Mouse (Mus musculus) embryonic facial prominence, embryonic 14.5 days (tissue): ENCODE results near the gene Olfr1410. TPM values are rescaled to one million over a fixed set of nuclear protein-coding genes. Genes with fewer than 3 reads are reported as not detected.
A peak's percentile ranks its signal among the peaks of the same experiment; 100 is the strongest.

ENCODE experiments used
- ATAC-seq: fragments of 200-750 bp; cut with Nextera tagmentation; 2 replicates; pipeline ENCODE4 v1.8.0; 2017; ENCODE audit warnings: low read depth, moderate number of reproducible peaks, moderate TSS enrichment
- DNase-seq: peaks from one replicate; pipeline ENCODE4 v3.0.0-alpha.2; 2015; ENCODE audit warnings: low spot score
- H3K27ac ChIP-seq: fragments of 300-500 bp; sonication (generic); replicated peaks from 2 replicates; pipeline ENCODE4 v1.5.1; 2014; ENCODE audit warnings: low read depth, mild to moderate bottlenecking, low read length, moderate library complexity
- H3K27me3 ChIP-seq: fragments of 300-500 bp; sonication (generic); replicated peaks from 2 replicates; pipeline ENCODE4 v1.6.1; 2014; ENCODE audit warnings: low read length; ENCODE audit not compliant: control insufficient read depth, insufficient read depth
- H3K36me3 ChIP-seq: fragments of 300-500 bp; sonication (generic); 2 replicates; pipeline ENCODE4 v1.6.1; 2014; ENCODE audit warnings: low read length, mixed read lengths; ENCODE audit not compliant: control insufficient read depth, insufficient read depth
- H3K4me1 ChIP-seq: fragments of 300-500 bp; sonication (generic); 2 replicates; pipeline ENCODE4 v1.6.1; 2014; ENCODE audit warnings: antibody characterized with exemption, low read length; ENCODE audit not compliant: control insufficient read depth, insufficient read depth
- H3K4me2 ChIP-seq: fragments of 300-500 bp; sonication (generic); 2 replicates; pipeline ENCODE4 v1.6.1; 2014; ENCODE audit warnings: low read depth, mild to moderate bottlenecking, low read length, moderate library complexity, mixed read lengths
- H3K4me3 ChIP-seq: fragments of 300-500 bp; sonication (generic); 2 replicates; pipeline ENCODE4 v1.5.1; 2014; ENCODE audit warnings: low read depth, mild to moderate bottlenecking, low read length
- H3K9ac ChIP-seq: fragments of 300-500 bp; sonication (generic); 2 replicates; pipeline ENCODE4 v1.6.1; 2014; ENCODE audit warnings: low read depth, mild to moderate bottlenecking, low read length, moderate library complexity, mixed read lengths
- H3K9me3 ChIP-seq: fragments of 300-500 bp; sonication (generic); 2 replicates; pipeline ENCODE4 v1.6.1; 2016; ENCODE audit warnings: low read length; ENCODE audit not compliant: control insufficient read depth
- WGBS: fragments of 180-500 bp; shearing (Covaris S2); extraction: QIAGEN DNeasy Blood & Tissue Kit; methylation state at CpG from one replicate; pipeline ENCODE4 v1.1.7; 2014; 5-methylcytosine and 5-hydroxymethylcytosine counted together
- polyA plus RNA-seq: library from polyadenylated mRNA; unstranded; fragments of >200 nt; fragmentation: Nextera tagmentation; extraction: Ambion mirVana; gene quantifications from 2 replicates; pipeline ENCODE4 v1.2.1, GENCODE M21; 2014

Gene Olfr1410
- polyA plus RNA-seq, 1 experiment from 2014 or later, result not detected

- Histone ChIP-seq H3K27ac (no peak overlapping the region), H3K27me3 (no peaks in the 10 kb centered on the region), H3K4me2 (no peak overlapping the region), H3K36me3 (peaks cover 39% of the 10 kb centered on the region), H3K9ac (no peak overlapping the region), H3K9me3 (no peaks in the 10 kb centered on the region), H3K4me3 (no peak overlapping the region), H3K4me1 (peaks cover 7% of the 10 kb centered on the region)
- ATAC-seq (no peak), DNase-seq (no peak)
- 86% methylated on average over 8 of the region's 8 CpGs for WGBS
Observed at GRCm38 (mm10) chr1:92636015-92636414, 30.4 kb downstream of the Olfr1410 start.

- no peaks in the 10 kb centered on the region for H3K27me3 ChIP-seq
- no peaks in the 10 kb centered on the region for H3K9me3 ChIP-seq
- H3K4me3 ChIP-seq, result no peak overlapping the region
- no peak overlapping the region for H3K4me2 ChIP-seq
- H3K9ac ChIP-seq, result no peak overlapping the region
- H3K27ac ChIP-seq, result no peak overlapping the region
- peaks cover 39% of the 10 kb centered on the region for H3K36me3 ChIP-seq
- ATAC-seq (no peak), DNase-seq (no peak)
- H3K4me1 ChIP-seq, result peaks cover 9% of the 10 kb centered on the region
- 94% methylated on average over 11 of the region's 11 CpGs for WGBS
Observed at GRCm38 (mm10) chr1:92636676-92637075, 31.1 kb downstream of the Olfr1410 start.

- no peak overlapping the region for H3K9ac ChIP-seq
- WGBS, result 91% methylated on average over 14 of the region's 15 CpGs
- no peak overlapping the region for H3K4me2 ChIP-seq
- H3K9me3 ChIP-seq, result no peaks in the 10 kb centered on the region
- H3K27ac ChIP-seq, result no peak overlapping the region
- DNase-seq (no peak), ATAC-seq (no peak)
- H3K4me3 ChIP-seq, result no peak overlapping the region
- H3K4me1 ChIP-seq, result peaks cover 13% of the 10 kb centered on the region
- peaks cover 39% of the 10 kb centered on the region for H3K36me3 ChIP-seq
- no peaks in the 10 kb centered on the region for H3K27me3 ChIP-seq
Observed at GRCm38 (mm10) chr1:92637501-92638172, 32.1 kb downstream of the Olfr1410 start.

- H3K27me3 ChIP-seq, result no peaks in the 10 kb centered on the region
- WGBS, result 94% methylated on average over 3 of the region's 3 CpGs
- no peak overlapping the region for H3K4me2 ChIP-seq
- H3K4me1 ChIP-seq, result peaks cover 13% of the 10 kb centered on the region
- ATAC-seq (no peak), DNase-seq (no peak)
- no peak overlapping the region for H3K9ac ChIP-seq
- H3K36me3 ChIP-seq, result peaks cover 39% of the 10 kb centered on the region
- no peak overlapping the region for H3K27ac ChIP-seq
- no peaks in the 10 kb centered on the region for H3K9me3 ChIP-seq
- no peak overlapping the region for H3K4me3 ChIP-seq
Observed at GRCm38 (mm10) chr1:92638181-92638580, 32.6 kb downstream of the Olfr1410 start.

- DNase-seq (no peak), ATAC-seq (no peak)
- Histone ChIP-seq H3K4me1 (peaks cover 13% of the 10 kb centered on the region), H3K27ac (no peak overlapping the region), H3K9me3 (no peaks in the 10 kb centered on the region), H3K36me3 (peaks cover 39% of the 10 kb centered on the region), H3K9ac (no peak overlapping the region), H3K27me3 (no peaks in the 10 kb centered on the region), H3K4me2 (no peak overlapping the region), H3K4me3 (no peak overlapping the region)
- 94% methylated on average over 4 of the region's 4 CpGs for WGBS
Observed at GRCm38 (mm10) chr1:92638736-92639135, 33.2 kb downstream of the Olfr1410 start.

- 89% methylated on average over 6 of the region's 6 CpGs for WGBS
- ATAC-seq (no peak), DNase-seq (no peak)
- H3K36me3 ChIP-seq, result peaks cover 39% of the 10 kb centered on the region
- no peak overlapping the region for H3K27ac ChIP-seq
- H3K4me1 ChIP-seq, result peaks cover 13% of the 10 kb centered on the region
- peak overlapping the region; percentile 1; the same call in 1 of the 2 replicates for H3K4me3 ChIP-seq
- no peaks in the 10 kb centered on the region for H3K27me3 ChIP-seq
- H3K9me3 ChIP-seq, result no peaks in the 10 kb centered on the region
- peak overlapping the region; percentile 97 for H3K9ac ChIP-seq
- H3K4me2 ChIP-seq, result peak overlapping the region; percentile 97
Observed at GRCm38 (mm10) chr1:92640393-92640792, 34.8 kb downstream of the Olfr1410 start.

GRCm38 (mm10) chr1:92641514-92642272 lies 36.1 kb downstream of the Olfr1410 start, which contains the start of gene Cops9:
Gene Cops9 (minus strand): TSS chr1:92641985.
- H3K36me3 ChIP-seq, result peaks cover 29% of the 10 kb centered on the region
- ATAC-seq (peak; percentile 95), DNase-seq (peak; percentile 94)
- peaks cover 13% of the 10 kb centered on the region for H3K4me1 ChIP-seq
- H3K4me2 ChIP-seq, result peak within 1 kb of the TSS; percentile 97
- peak within 1 kb of the TSS; percentile 97 for H3K4me3 ChIP-seq
- 2% methylated on average over 50 of the region's 50 CpGs for WGBS
- no peaks in the 10 kb centered on the region for H3K9me3 ChIP-seq
- peak within 1 kb of the TSS; percentile 97 for H3K9ac ChIP-seq
- no peaks in the 10 kb centered on the region for H3K27me3 ChIP-seq
- peak within 1 kb of the TSS; percentile 80 for H3K27ac ChIP-seq

GRCm38 (mm10) chr1:92643691-92644090 lies 38.1 kb downstream of the Olfr1410 start:
- DNase-seq (no peak), ATAC-seq (no peak)
- Histone ChIP-seq H3K9me3 (no peaks in the 10 kb centered on the region), H3K36me3 (peaks cover 9% of the 10 kb centered on the region), H3K4me3 (no peak overlapping the region), H3K4me1 (peaks cover 16% of the 10 kb centered on the region), H3K27ac (no peak overlapping the region), H3K27me3 (no peaks in the 10 kb centered on the region), H3K9ac (no peak overlapping the region), H3K4me2 (no peak overlapping the region)
- WGBS, result 83% methylated on average over 4 of the region's 4 CpGs
